Mouse (Mus musculus): ENCODE data around the gene Liph. TPM values are rescaled to one million over a fixed set of nuclear protein-coding genes. Genes with fewer than 3 reads are reported as not detected.
"Not testable (repeated sequence)": the region's sequence is repeated elsewhere in the genome, so short reads cannot be mapped to it uniquely, and the experiment has no call there.

The Liph gene
- polyA plus RNA-seq, 2 experiments: 0.56 to 0.80 TPM

DNA sequence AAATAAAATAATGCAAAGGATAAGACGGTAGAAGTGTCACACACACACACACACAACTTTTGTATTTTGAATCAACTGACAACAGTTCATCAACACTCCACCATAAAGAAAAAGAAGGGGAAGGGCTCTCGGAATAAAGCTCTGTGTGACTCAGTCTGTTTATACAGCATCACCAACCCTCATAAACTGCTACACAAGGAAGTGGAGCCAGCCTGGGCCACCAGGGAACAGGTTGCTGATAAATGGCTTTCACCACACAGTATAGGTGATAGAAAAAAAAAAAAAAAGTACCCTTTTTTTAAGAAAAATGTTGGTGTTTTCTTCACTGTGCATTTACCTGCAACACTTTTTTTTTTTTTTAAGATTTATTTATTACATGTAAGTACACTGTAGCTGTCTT, 3.7 kb downstream of the Liph start:
- TF ChIP-seq CTCF (IDR thresholded peaks at IDR 0.05; ENCODE audit: low read depth): no peak
- TF ChIP-seq EP300 (IDR thresholded peaks at IDR 0.05; ENCODE audit: low read depth): no peak
- Histone ChIP-seq H3K36me3 (replicated peaks; ENCODE audit: control insufficient read depth, insufficient read depth, low read depth) (no peaks in the 10 kb centered on the region), H3K4me2 (ENCODE audit: low read depth) (no peak overlapping the region), H3K27me3 (ENCODE audit: control insufficient read depth, insufficient read depth, low read length) (no peaks in the 10 kb centered on the region), H3K4me1 (replicated peaks; ENCODE audit: control insufficient read depth in 2 of 2, insufficient read depth in 2 of 2, low read length in 1 of 2) (peaks cover 17 to 18% of the 10 kb centered on the region in 2 experiments), H3K9ac (replicated peaks) (no peak overlapping the region), H3K4me3 (ENCODE audit: insufficient read depth in 1 of 2, low read depth in 2 of 2, low read length in 2 of 2) (no peak overlapping the region), H3K27ac (no peak overlapping the region), H3K9me3 (ENCODE audit: control insufficient read depth, low read length) (no peaks in the 10 kb centered on the region)
- ATAC-seq (ENCODE audit: insufficient read depth) (no peak), DNase-seq (ENCODE audit: low read depth in 3 of 3, low spot score in 3 of 3) (no peak)
- WGBS (ENCODE audit: insufficient replicate concordance): 73% methylated on average over 2 of the region's 2 CpGs

DNA sequence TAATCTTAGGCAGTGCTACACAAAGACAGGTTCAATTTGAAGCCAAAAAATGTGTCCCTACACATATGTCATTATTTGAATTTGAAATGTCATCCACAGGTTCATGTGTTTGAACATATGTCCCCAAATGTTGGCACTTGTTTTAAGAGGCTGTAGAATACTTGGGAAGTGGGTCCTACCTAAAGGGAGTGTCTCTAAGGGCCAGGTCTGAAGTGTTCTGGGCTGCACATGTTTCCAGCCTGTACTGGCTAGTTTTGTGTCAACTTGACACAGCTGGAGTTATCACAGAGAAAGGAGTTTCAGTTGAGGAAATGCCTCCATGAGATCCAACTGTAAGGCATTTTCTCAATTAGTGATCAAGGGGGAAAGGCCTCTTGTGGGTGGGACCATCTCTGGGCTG, 4.6 kb downstream of the Liph start:
- ATAC-seq (ENCODE audit: insufficient read depth); H3K27ac ChIP-seq; H3K4me1 ChIP-seq (replicated peaks; ENCODE audit: control insufficient read depth in 2 of 2, insufficient read depth in 2 of 2, low read length in 1 of 2); H3K4me3 ChIP-seq (ENCODE audit: insufficient read depth in 1 of 2, low read depth in 2 of 2, low read length in 2 of 2); H3K9ac ChIP-seq (replicated peaks); H3K36me3 ChIP-seq (replicated peaks; ENCODE audit: control insufficient read depth, insufficient read depth, low read depth); H3K27me3 ChIP-seq (ENCODE audit: control insufficient read depth, insufficient read depth, low read length); DNase-seq (ENCODE audit: low read depth in 3 of 3, low spot score in 3 of 3); H3K9me3 ChIP-seq (ENCODE audit: control insufficient read depth, low read length); H3K4me2 ChIP-seq (ENCODE audit: low read depth): not testable (repeated sequence)

DNA sequence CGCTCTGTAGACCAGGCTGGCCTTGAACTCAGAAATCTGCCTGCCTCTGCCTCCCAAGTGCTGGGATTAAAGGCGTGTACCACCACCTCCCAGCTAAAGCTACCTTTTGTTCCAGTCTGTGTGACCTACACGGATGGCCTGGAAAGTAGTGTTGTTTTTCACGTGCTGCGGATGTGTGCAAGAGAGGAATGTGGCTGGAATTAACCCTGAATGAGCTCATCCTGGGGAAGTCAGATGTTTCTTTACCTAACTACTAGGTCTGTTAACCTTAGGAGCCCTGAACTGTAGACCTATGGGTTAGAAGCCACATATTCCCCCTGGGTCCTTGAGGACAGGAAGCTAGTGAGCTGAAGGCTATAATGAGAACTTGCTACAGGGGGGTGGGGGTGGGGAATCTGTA, 7.5 kb downstream of the Liph start:
- H3K4me1 ChIP-seq (replicated peaks; ENCODE audit: control insufficient read depth in 2 of 2, insufficient read depth in 2 of 2, low read length in 1 of 2): no peaks in the 10 kb centered on the region
- no peaks in the 10 kb centered on the region for H3K36me3 ChIP-seq (replicated peaks; ENCODE audit: control insufficient read depth, insufficient read depth, low read depth)
- no peak overlapping the region for H3K4me3 ChIP-seq (ENCODE audit: insufficient read depth in 1 of 2, low read depth in 2 of 2, low read length in 2 of 2)
- H3K27ac ChIP-seq: no peak overlapping the region
- TF ChIP-seq CTCF (IDR thresholded peaks at IDR 0.05; ENCODE audit: low read depth) (no peak), EP300 (IDR thresholded peaks at IDR 0.05; ENCODE audit: low read depth) (no peak)
- H3K9me3 ChIP-seq (ENCODE audit: control insufficient read depth, low read length): no peaks in the 10 kb centered on the region
- 59% methylated on average over 5 of the region's 5 CpGs for WGBS (ENCODE audit: insufficient replicate concordance)
- DNase-seq (ENCODE audit: low read depth in 3 of 3, low spot score in 3 of 3): no peak
- no peak overlapping the region for H3K4me2 ChIP-seq (ENCODE audit: low read depth)
- no peaks in the 10 kb centered on the region for H3K27me3 ChIP-seq (ENCODE audit: control insufficient read depth, insufficient read depth, low read length)
- ATAC-seq (ENCODE audit: insufficient read depth): no peak
- H3K9ac ChIP-seq (replicated peaks): no peak overlapping the region

DNA sequence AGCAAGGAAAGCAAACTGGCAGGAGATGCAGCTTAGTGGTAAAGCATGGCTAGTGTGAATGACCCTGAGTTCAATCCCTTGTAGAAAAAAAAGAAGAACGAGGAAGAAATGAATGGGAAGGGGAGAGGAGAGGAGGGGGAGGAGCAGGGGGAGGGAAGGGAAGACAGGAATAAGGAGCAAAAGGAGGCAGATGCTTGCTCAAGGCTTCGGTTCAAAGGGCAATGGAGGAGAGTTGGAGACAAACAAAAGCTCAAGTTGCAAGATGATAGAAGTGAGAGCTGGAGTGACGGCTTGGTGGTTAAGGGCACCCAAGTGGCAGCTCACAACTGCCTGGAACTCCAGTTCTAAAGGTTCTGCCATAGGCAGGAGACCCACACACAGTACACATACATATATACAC, 9.3 kb downstream of the Liph start:
- 47% methylated on average over 3 of the region's 3 CpGs for WGBS (ENCODE audit: insufficient replicate concordance)
- TF ChIP-seq CTCF (IDR thresholded peaks at IDR 0.05; ENCODE audit: low read depth) (no peak), EP300 (IDR thresholded peaks at IDR 0.05; ENCODE audit: low read depth) (no peak)

DNA sequence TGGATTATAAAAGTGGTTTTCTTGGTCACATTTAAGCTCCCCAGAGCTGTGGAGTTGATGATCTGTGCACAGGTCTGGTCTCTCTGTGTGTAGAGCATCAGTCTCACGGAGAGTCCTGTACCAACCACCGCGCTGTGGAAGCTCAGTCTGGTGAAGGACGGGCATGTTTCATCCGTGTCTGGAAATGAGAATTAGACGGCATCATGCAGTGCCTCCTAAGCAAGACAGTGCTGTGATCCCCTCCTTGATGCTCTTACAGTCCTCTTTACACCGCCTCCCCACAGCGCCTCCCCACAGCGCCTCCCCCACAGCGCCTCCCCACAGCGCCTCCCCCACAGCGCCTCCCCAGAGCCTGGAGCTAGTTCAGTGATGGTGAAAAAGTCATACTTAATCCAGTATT, 11.4 kb downstream of the Liph start:
- Histone ChIP-seq H3K4me3 (ENCODE audit: insufficient read depth in 1 of 2, low read depth in 2 of 2, low read length in 2 of 2) (no peak overlapping the region), H3K36me3 (replicated peaks; ENCODE audit: control insufficient read depth, insufficient read depth, low read depth) (no peaks in the 10 kb centered on the region), H3K27ac (no peak overlapping the region), H3K27me3 (ENCODE audit: control insufficient read depth, insufficient read depth, low read length) (no peaks in the 10 kb centered on the region), H3K4me2 (ENCODE audit: low read depth) (no peak overlapping the region), H3K9me3 (ENCODE audit: control insufficient read depth, low read length) (no peaks in the 10 kb centered on the region), H3K4me1 (replicated peaks; ENCODE audit: control insufficient read depth in 2 of 2, insufficient read depth in 2 of 2, low read length in 1 of 2) (no peaks in the 10 kb centered on the region), H3K9ac (replicated peaks) (no peak overlapping the region)
- 78% methylated on average over 12 of the region's 12 CpGs for WGBS (ENCODE audit: insufficient replicate concordance)
- ATAC-seq (ENCODE audit: insufficient read depth): no peak
- DNase-seq (ENCODE audit: low read depth in 3 of 3, low spot score in 3 of 3): no peak
- no peak for TF ChIP-seq EP300 (IDR thresholded peaks at IDR 0.05; ENCODE audit: low read depth)

More for the DNA sequence above, 9.3 kb downstream of the Liph start:
- no peak overlapping the region for H3K9ac ChIP-seq (replicated peaks)
- H3K27me3 ChIP-seq (ENCODE audit: control insufficient read depth, insufficient read depth, low read length): no peaks in the 10 kb centered on the region
- H3K4me3 ChIP-seq (ENCODE audit: insufficient read depth in 1 of 2, low read depth in 2 of 2, low read length in 2 of 2): no peak overlapping the region
- ATAC-seq (ENCODE audit: insufficient read depth): no peak
- no peak for DNase-seq (ENCODE audit: low read depth in 3 of 3, low spot score in 3 of 3)
- no peaks in the 10 kb centered on the region for H3K36me3 ChIP-seq (replicated peaks; ENCODE audit: control insufficient read depth, insufficient read depth, low read depth)
- H3K4me1 ChIP-seq (replicated peaks; ENCODE audit: control insufficient read depth in 2 of 2, insufficient read depth in 2 of 2, low read length in 1 of 2): no peaks in the 10 kb centered on the region
- no peak overlapping the region for H3K4me2 ChIP-seq (ENCODE audit: low read depth)
- H3K9me3 ChIP-seq (ENCODE audit: control insufficient read depth, low read length): no peaks in the 10 kb centered on the region
- no peak overlapping the region for H3K27ac ChIP-seq

DNA sequence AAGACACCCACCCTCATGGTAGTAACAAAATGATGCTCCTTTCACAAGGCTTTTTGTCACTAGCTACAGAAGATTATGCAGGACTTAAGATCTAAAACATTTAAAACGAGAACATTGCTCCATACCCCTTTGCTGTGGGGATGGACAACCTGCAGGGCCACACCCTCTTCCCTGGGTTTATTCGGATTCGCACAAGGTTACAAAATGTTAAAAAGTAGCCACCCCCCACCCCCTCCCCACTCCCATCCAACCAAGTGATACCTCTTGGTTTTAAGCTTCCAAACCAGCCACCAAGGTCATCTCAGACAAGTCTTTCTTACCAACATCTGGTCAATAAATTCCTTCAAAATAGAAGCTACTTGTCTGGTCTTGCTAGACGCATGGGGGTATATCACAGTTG, 11.9 kb downstream of the Liph start:
- no peak overlapping the region for H3K27ac ChIP-seq
- no peak overlapping the region for H3K4me3 ChIP-seq (ENCODE audit: insufficient read depth in 1 of 2, low read depth in 2 of 2, low read length in 2 of 2)
- H3K9me3 ChIP-seq (ENCODE audit: control insufficient read depth, low read length): no peaks in the 10 kb centered on the region
- TF ChIP-seq EP300 (IDR thresholded peaks at IDR 0.05; ENCODE audit: low read depth) (no peak), CTCF (IDR thresholded peaks at IDR 0.05; ENCODE audit: low read depth) (no peak)
- WGBS (ENCODE audit: insufficient replicate concordance): 71% methylated on average over 4 of the region's 4 CpGs
- H3K27me3 ChIP-seq (ENCODE audit: control insufficient read depth, insufficient read depth, low read length): no peaks in the 10 kb centered on the region
- no peaks in the 10 kb centered on the region for H3K4me1 ChIP-seq (replicated peaks; ENCODE audit: control insufficient read depth in 2 of 2, insufficient read depth in 2 of 2, low read length in 1 of 2)
- H3K4me2 ChIP-seq (ENCODE audit: low read depth): no peak overlapping the region
- ATAC-seq (ENCODE audit: insufficient read depth) (no peak), DNase-seq (ENCODE audit: low read depth in 3 of 3, low spot score in 3 of 3) (no peak)
- H3K9ac ChIP-seq (replicated peaks): no peak overlapping the region
- H3K36me3 ChIP-seq (replicated peaks; ENCODE audit: control insufficient read depth, insufficient read depth, low read depth): no peaks in the 10 kb centered on the region

Data from liver, embryonic 14.5 days (tissue).